Mouse (Mus musculus) CD4-positive, CD25-positive, alpha-beta regulatory T cell, adult 2 months (primary cell): ENCODE data around the gene Sash1.

Source experiments
- DNase-seq: peaks from one replicate; pipeline ENCODE4 v3.0.0-alpha.2; 2012; ENCODE audit warnings: low read depth, low spot score

Gene Sash1

GRCm38 (mm10) chr10:8885630-8886527, at the start of gene Sash1:
TSS of gene Sash1 (minus strand) at chr10:8886070.
- DNase-seq = peak; percentile 14

GRCm38 (mm10) chr10:8935601-8936000, 49.7 kb upstream of the Sash1 start:
- DNase-seq = no peak

GRCm38 (mm10) chr10:8933451-8934372, 47.8 kb upstream of the Sash1 start:
- DNase-seq = no peak

- DNase-seq = no peak
Observed at GRCm38 (mm10) chr10:8931548-8932240, 45.8 kb upstream of the Sash1 start.

- no peak for DNase-seq
Observed at GRCm38 (mm10) chr10:8930672-8931071, 44.8 kb upstream of the Sash1 start.

GRCm38 (mm10) chr10:8928775-8929647, 43.1 kb upstream of the Sash1 start:
- DNase-seq = no peak

- DNase-seq = no peak
Observed at GRCm38 (mm10) chr10:8928261-8928660, 42.4 kb upstream of the Sash1 start.

GRCm38 (mm10) chr10:8926906-8927305, 41.0 kb upstream of the Sash1 start:
- DNase-seq = no peak

GRCm38 (mm10) chr10:8926295-8926694, 40.4 kb upstream of the Sash1 start:
- no peak for DNase-seq

- DNase-seq = no peak
Observed at GRCm38 (mm10) chr10:8925299-8925698, 39.4 kb upstream of the Sash1 start.

GRCm38 (mm10) chr10:8921098-8921693, 35.3 kb upstream of the Sash1 start:
- no peak for DNase-seq

- no peak for DNase-seq
Observed at GRCm38 (mm10) chr10:8917798-8918197, 31.9 kb upstream of the Sash1 start.

GRCm38 (mm10) chr10:8917350-8917749, 31.5 kb upstream of the Sash1 start:
- DNase-seq = no peak

- DNase-seq = no peak
Observed at GRCm38 (mm10) chr10:8915755-8916154, 29.9 kb upstream of the Sash1 start.

GRCm38 (mm10) chr10:8913904-8914303, 28.0 kb upstream of the Sash1 start:
- DNase-seq = no peak

- DNase-seq = peak; percentile 56
Observed at GRCm38 (mm10) chr10:8912706-8913275, 26.9 kb upstream of the Sash1 start.

- no peak for DNase-seq
Observed at GRCm38 (mm10) chr10:8912213-8912612, 26.3 kb upstream of the Sash1 start.

- no peak for DNase-seq
Observed at GRCm38 (mm10) chr10:8910237-8910990, 24.5 kb upstream of the Sash1 start.

- DNase-seq = no peak
Observed at GRCm38 (mm10) chr10:8903086-8903485, 17.2 kb upstream of the Sash1 start.
